Mouse (Mus musculus) olfactory bulb, adult 2 months (tissue): ENCODE measurements around the gene Hsd17b11.

Source experiments
- CTCF ChIP-seq: fragments of 200-500 bp; IDR thresholded peaks from 2 replicates; pipeline ENCODE4 v1.5.1; 2012; ENCODE audit warnings: low read depth, mild to moderate bottlenecking, low read length, moderate library complexity; ENCODE audit not compliant: insufficient read depth
- POLR2A ChIP-seq: fragments of 200-500 bp; IDR thresholded peaks from 2 replicates; pipeline ENCODE4 v1.6.1; 2012; ENCODE audit warnings: mild to moderate bottlenecking, low read depth, low read length, moderate library complexity; ENCODE audit not compliant: insufficient read depth

GRCm38 (mm10) chr5:104007801-104008200 is 13.9 kb downstream of the Hsd17b11 start:
- TF ChIP-seq CTCF: no peak
- TF ChIP-seq POLR2A: no peak
